Mouse (Mus musculus): ENCODE results near the gene Mrps18c.

Mrps18c gene

DNA sequence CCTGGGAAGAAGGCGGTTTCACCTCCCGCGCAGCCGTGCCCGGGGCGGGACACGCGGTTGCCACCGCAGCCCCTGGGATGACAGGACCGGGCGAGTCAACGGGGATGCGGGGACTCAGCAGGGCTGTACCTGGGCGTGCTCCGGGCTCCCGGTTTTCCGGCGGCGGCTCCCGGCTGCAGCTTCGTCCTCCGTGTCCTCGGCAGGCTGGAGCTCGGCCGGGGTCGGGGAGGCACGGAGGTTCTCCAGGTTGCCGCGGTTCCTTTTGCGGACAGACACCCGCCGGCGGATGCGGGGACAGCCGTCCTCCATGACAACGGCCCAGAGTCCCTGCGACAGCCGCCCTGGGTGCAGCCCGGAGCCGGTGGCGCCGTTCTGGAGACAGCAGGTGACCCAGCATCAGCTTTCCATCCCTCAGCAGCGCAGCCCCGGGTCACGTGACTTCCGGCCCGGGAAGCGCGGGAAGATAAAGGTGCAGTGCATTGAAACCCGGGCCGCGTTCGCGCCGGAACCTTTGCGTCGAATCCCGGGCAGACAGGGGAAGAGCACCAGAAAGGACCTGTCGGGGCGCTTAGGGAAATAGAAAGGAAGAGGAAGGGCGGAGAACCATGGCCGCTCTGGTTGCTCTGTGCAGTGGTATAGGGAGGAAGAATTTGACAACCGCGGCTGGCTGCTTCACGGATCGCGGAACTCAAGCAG is at the start of gene Mrps18c, which contains the start of gene Helq:
Gene Mrps18c (plus strand): TSS at position 463 of the 696 bp plus-strand sequence.
Gene Helq (minus strand): TSS at position 434 of the 696 bp plus-strand sequence.
- ATAC-seq (ENCODE audit: insufficient number of reproducible peaks, low FRiP score, low TSS enrichment), result peak; percentile 94

DNA sequence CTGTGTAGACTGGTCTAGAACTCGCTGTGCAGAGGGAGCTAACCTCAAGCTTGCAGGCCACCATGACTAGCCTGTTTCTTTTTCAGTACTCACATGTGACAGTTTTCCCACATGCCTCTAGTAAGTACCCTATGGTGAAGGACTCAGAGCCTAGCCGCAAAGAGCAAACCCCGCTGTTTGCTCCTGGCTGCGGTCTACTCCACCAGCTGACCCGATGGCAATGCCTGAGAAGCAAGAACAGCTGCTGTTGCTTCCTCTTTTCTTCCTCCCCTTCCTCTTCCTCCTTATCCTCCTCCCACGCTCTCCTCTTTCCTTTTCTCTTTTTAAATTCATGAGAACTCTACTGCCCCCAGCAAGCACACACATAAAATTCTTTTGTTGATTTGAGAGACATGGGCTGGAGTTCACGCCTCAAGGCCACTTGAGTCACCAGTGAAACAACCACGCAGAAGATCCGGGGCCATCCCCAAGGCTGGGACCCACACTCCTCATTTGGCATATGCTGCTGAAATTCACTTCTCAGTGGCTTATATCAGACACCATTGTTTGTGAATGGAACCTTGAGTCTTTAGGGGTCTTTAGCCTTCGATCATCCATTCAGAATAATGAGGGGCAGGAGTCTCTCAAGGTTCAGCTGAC is 47.7 kb upstream of the Mrps18c start:
- ATAC-seq (ENCODE audit: insufficient number of reproducible peaks, low FRiP score, low TSS enrichment), result no peak

DNA sequence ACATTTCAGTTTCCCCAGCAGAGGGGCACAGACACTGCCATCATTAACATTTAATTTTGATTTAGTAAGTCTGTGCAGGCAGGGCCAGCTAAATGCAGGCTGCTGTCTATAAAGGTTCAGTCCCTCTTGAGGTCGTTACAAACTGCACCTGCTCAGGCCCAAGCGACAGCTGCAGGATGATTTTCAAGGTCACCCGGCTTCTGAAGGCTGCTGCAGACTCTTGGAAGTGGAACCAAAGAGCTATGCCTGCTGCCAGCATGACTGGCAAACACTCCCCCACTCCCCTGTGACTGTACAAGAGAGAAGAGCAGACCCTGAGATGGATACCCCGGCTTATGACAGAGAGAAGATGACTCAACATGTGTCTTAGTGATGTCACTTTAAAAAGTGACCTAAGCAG is 46.8 kb upstream of the Mrps18c start:
- ATAC-seq (ENCODE audit: insufficient number of reproducible peaks, low FRiP score, low TSS enrichment), result no peak

DNA sequence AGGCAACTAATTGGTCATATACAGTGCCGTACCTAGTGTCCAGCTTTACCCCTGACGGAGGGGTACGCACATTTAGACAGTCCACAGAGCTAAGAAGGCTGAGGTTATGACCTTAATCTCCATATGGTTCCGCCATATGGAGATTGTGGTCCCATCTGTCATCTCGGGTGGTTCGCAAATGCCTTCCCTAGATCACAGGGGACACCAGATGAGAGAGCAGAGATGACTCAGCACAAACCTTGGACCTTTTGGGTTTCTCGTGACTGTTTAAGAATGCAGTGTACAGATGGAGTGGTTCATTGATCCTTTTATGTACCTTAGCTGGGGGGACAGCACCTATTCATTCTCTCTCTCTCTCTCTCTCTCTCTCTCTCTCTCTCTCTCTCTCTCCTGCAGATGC is 45.0 kb upstream of the Mrps18c start:
- no peak for ATAC-seq (ENCODE audit: insufficient number of reproducible peaks, low FRiP score, low TSS enrichment)

DNA sequence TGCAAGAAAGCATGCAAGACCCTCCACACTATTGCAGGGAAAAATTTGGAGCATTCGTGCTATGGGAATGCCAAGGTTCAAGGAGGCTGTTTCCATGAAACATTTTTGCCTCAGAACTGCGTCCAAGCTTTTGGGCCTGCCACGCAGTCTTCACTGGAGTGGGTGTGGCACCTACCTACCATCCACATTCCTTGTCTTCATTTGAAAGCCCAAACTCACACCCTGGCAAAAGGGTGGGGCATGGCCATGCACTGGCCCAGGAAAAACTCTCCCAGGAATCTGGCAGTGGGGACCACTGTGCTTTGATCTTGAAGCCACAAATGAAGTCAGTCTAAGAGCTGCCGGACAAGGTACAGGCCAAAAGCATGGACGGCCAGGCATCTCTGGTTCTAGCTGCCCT is 40.3 kb upstream of the Mrps18c start:
- no peak for ATAC-seq (ENCODE audit: insufficient number of reproducible peaks, low FRiP score, low TSS enrichment)

- ATAC-seq (ENCODE audit: insufficient number of reproducible peaks, low FRiP score, low TSS enrichment), result no peak
Observed at GRCm38 (mm10) chr5:100760049-100760663, 38.3 kb upstream of the Mrps18c start.

GRCm38 (mm10) chr5:100761736-100762135 is 36.7 kb upstream of the Mrps18c start:
- no peak for ATAC-seq (ENCODE audit: insufficient number of reproducible peaks, low FRiP score, low TSS enrichment)

DNA sequence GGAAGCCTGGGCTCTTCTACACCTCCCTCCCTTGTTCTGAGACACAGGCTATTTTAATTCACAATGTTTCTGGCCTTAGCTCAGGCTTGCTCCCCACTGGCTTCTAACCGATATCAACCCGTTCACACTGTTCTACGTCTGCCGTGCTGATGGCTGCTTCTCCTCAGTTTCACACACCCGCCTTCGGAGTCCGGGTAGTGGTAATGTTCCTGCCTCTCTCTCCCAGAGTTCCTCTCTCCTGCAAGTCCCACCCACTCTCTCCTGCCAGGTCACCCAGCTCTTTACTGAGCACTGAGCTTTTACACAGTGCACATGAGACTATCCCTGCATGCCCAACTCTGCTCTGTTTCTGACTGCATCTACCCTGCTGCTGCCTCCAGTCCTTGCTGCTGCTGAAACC is 32.4 kb upstream of the Mrps18c start:
- ATAC-seq (ENCODE audit: insufficient number of reproducible peaks, low FRiP score, low TSS enrichment), result no peak

DNA sequence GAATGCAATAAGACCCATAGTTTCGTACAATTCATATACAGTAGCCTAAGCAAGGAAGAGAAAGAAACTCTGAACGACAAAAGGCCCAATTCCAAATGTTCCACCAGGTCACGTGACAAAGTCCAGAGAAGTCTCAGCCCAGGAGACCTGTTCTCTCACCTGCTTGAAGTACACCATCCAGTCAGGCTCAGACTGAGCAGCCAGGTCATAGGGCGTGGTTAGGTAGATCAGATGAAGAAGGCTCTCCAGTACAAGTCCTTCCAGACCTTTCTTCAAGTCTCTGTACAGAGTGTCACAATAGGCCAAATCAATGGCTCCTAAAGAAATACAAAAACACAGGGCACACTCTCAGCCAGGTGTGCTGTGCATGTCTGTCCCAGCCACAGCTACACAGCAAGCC is 26.9 kb upstream of the Mrps18c start:
- ATAC-seq (ENCODE audit: insufficient number of reproducible peaks, low FRiP score, low TSS enrichment), result no peak

DNA sequence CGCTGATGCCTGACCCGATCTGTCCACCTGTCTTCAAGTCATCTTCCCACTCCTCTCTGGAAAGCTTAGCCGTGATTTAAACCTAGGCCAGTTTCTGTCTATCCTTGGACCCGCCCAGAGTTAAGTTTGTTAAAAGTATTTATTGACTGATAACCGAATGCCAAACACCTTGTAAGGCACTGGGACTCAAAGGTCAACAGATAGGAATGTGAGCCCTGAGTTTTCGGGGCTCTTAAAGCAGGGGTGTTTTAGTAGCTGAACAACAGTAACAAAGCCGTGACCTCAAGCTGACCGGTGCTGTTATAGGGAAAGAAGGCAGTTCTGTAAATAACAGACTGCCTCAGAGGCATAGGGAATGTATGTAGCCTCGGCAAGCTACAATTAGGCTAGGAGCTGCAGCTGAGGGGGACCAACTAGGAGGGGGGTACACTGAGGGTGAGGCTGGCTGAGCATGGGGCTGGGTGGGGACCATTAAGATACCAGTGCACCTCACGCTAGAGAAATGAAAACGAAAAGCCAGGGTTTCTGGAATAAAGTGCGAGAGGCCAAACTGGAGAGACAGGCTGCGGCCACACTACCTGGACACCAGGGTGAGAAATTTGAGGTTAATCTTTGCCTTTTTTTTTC is 22.5 kb upstream of the Mrps18c start:
- ATAC-seq (ENCODE audit: insufficient number of reproducible peaks, low FRiP score, low TSS enrichment), result no peak

GRCm38 (mm10) chr5:100776900-100777299 is 21.5 kb upstream of the Mrps18c start:
- ATAC-seq (ENCODE audit: insufficient number of reproducible peaks, low FRiP score, low TSS enrichment), result no peak

DNA sequence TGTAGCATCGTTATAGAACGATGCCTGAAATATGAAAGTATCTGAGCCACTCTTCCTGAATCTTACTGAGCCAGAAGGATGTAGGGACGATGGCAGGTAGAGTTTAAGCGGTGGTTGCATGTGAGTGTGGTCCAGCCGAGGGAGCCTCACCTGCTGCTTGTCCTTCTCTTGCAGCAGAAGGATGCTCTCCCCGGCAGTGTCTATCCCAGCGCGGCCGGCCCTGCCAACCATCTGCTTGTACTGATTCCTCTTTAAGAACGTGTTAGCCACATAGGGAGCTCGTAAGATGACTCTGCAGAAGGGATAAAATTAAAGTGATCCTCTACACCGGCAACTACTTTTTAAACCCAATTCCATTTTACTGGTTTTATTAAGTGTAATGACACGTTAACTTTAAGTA is 19.4 kb upstream of the Mrps18c start:
- ATAC-seq (ENCODE audit: insufficient number of reproducible peaks, low FRiP score, low TSS enrichment), result no peak

DNA sequence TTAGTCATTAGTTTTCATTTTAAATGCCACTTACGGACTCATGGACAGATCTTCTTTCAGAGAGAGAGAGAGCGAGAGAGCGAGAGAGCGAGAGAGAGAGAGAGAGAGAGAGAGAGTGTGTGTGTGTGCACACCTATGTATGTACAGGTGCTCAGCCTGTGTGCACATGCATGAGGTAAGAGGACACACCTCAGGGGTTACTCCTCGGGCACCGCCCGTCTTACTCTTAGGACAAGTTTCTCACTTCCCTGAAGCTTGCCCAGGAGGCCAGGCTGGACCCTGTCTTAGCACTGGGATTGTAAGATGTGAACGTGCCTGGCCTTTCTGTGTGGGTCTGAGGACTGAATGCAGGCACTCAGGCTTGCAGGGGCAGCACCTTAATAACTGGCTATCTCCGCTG is 10.9 kb upstream of the Mrps18c start:
- no peak for ATAC-seq (ENCODE audit: insufficient number of reproducible peaks, low FRiP score, low TSS enrichment)

GRCm38 (mm10) chr5:100792261-100792660 is 6.2 kb upstream of the Mrps18c start:
- no peak for ATAC-seq (ENCODE audit: insufficient number of reproducible peaks, low FRiP score, low TSS enrichment)

DNA sequence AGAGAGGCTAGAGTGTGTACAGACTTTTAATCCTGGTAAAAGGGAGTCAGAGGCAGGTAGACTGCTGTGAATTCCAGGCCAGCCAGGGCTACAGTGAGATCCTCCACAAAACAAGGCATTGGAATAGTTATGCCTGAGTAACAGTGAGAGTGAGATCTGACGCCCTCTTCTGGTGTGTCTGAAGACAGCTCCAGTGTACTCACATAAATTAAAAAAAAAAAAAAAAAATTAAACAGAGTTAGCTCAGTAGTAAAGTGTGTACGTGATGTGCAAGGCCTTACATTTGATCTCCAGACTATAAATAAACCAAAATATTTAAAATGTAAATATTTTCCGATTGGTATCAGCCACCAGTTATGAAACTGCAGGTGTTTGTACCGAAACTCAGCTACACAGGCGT is 4.3 kb upstream of the Mrps18c start:
- ATAC-seq (ENCODE audit: insufficient number of reproducible peaks, low FRiP score, low TSS enrichment), result no peak

- ATAC-seq (ENCODE audit: insufficient number of reproducible peaks, low FRiP score, low TSS enrichment), result no peak
Observed at GRCm38 (mm10) chr5:100818341-100818740, 19.9 kb downstream of the Mrps18c start.

GRCm38 (mm10) chr5:100819568-100820480 is 21.4 kb downstream of the Mrps18c start:
- ATAC-seq (ENCODE audit: insufficient number of reproducible peaks, low FRiP score, low TSS enrichment), result no peak

DNA sequence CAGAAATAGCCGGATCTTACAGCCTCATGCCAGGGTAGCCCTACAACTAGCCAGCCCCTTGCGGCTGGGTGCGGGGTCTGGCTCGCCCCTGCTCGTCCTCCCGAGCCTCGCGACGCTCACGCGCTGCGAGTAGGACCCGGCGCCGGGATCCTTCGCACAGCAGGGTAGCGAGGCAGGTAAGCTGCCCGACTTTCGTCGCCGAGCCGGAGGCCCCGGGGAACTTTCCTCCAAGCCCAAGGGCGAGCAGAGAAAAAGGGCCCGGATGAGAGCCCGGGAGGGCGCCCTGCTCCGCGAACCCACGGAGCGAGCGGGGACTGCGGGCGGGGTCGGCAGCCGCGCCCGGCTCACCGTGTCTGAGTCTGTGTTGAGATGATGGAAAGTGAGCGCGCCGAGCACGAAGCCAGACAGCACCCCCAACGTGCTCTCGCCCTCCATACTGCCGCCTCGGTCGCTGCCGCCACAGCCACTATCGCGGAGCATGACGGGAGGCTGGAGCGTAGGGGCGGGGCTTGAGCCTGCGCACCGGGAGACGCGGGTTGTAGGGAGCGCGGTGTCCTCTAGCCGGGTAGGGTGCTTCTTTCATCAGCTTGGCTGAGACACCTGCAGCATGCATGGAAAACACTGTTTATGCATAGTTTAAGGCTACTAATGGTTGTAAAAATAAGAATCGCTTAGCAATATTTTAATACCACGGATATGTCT is 22.2 kb downstream of the Mrps18c start, which contains the start of gene Abraxas1:
Gene Abraxas1 (minus strand): TSS at position 483 of the 702 bp plus-strand sequence.
- ATAC-seq (ENCODE audit: insufficient number of reproducible peaks, low FRiP score, low TSS enrichment), result peak; percentile 99

DNA sequence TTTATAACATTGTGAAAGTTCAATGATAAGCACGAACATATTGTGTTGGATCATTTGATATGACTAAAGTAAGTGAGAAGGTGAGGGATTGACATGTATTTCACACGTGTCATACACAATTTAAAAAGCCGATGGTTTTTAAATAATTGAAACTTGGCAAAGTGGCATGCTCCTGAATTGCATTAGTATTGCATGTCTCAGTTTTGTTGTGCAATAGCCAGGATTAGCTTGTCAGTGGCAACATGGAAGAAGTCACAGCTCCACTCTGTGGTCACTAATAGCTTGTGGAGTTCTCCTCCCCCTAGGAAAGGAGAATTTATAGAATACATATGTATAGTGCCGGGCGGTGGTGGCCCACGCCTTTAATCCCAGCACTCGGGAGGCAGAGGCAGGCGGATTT is 22.9 kb downstream of the Mrps18c start:
- ATAC-seq (ENCODE audit: insufficient number of reproducible peaks, low FRiP score, low TSS enrichment), result no peak

All from cerebellum, adult (tissue).